In the genomic region with DNA sequence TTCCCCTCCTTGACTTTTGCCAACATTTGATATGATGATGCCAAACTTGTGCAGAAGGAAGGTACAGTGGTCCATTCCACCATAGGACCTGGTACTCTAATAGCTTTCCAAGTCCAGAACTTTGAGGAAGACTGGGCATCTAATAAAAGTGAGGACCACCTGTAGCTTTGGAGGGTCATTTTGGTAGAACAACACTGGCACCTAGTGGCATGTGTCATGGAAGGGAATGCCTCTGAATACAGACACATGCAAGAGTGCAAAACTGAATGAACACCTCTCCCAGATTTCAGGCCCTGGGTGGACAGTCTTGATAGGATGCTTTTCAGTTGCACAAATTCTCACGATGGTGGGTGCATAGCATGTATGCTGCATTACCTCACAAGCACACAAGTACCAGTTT, we compare ENCODE assay signal across 9 mouse cellular contexts.
DNase-seq lines count a peak whose midpoint lies in the region; ATAC-seq lines count a peak whose summit lies in the region.
"Had no signal": no experiment of that assay in that cellular context is flagged by ENCODE, and none has a peak within 500 bp of the region (broad histone marks: within the 10 kb centered on the region; RNA-seq: fewer than 3 reads in every experiment).

No protein-coding gene starts in this region.

- no peak overlapping the region for H3K4me3 ChIP-seq in heart, embryonic 12.5 days
- H3K4me3 ChIP-seq in midbrain, embryonic 14.5 days (replicated peaks; ENCODE audit: low read depth, low read length) = no peak overlapping the region
- no peak overlapping the region for H3K4me3 ChIP-seq in midbrain, embryonic 11.5 days (ENCODE audit: low read depth, low read length)
- H3K4me3 ChIP-seq: megakaryocyte, embryonic 14.5 days had no signal

- no peak for ATAC-seq in heart, embryonic 12.5 days (ENCODE audit: insufficient number of reproducible peaks, low FRiP score)
- no peak for ATAC-seq in midbrain, embryonic 14.5 days (ENCODE audit: low FRiP score, low TSS enrichment)
- ATAC-seq in midbrain, embryonic 11.5 days (ENCODE audit: low FRiP score) = no peak

- peak; percentile 36 for DNase-seq in heart, adult 8-10 months (ENCODE audit: low spot score)
- peak; percentile 48 for DNase-seq in midbrain, embryonic 14.5 days
- no peak for DNase-seq in midbrain, embryonic 11.5 days (ENCODE audit: low spot score, missing footprints)
- peak; percentile 21 for DNase-seq in embryo, embryonic 11 days
- DNase-seq in mesoderm, embryonic 11.5 days (ENCODE audit: low read depth, low spot score) = peak; percentile 36
- no peak for DNase-seq in thymus, adult 18-20 months
- no peak for DNase-seq in yolk sac, embryonic 10.5 days (ENCODE audit: low spot score)

- H3K27me3 ChIP-seq in heart, embryonic 12.5 days (replicated peaks) = no peaks in the 10 kb centered on the region
- no peaks in the 10 kb centered on the region for H3K27me3 ChIP-seq in midbrain, embryonic 14.5 days (ENCODE audit: control insufficient read depth, insufficient read depth, low read length)
- H3K27me3 ChIP-seq in midbrain, embryonic 11.5 days (ENCODE audit: control insufficient read depth, insufficient read depth, low read length) = no peaks in the 10 kb centered on the region
- H3K27me3 ChIP-seq: megakaryocyte, embryonic 14.5 days had no signal

- H3K9ac ChIP-seq in heart, embryonic 12.5 days = no peak overlapping the region
- H3K9ac ChIP-seq in midbrain, embryonic 14.5 days (replicated peaks; ENCODE audit: low read length) = no peak overlapping the region
- no peak overlapping the region for H3K9ac ChIP-seq in midbrain, embryonic 11.5 days (ENCODE audit: low read length)

- H3K27ac ChIP-seq in heart, embryonic 12.5 days (ENCODE audit: poor library complexity, severe bottlenecking) = no peak overlapping the region
- H3K27ac ChIP-seq in midbrain, embryonic 14.5 days (replicated peaks; ENCODE audit: low read depth, low read length) = no peak overlapping the region
- no peak overlapping the region for H3K27ac ChIP-seq in midbrain, embryonic 11.5 days (ENCODE audit: low read depth, low read length)

- 59% methylated on average over 1 of the region's 1 CpGs for WGBS in heart, embryonic 12.5 days
- WGBS in midbrain, embryonic 14.5 days = 76% methylated on average over 1 of the region's 1 CpGs
- 91% methylated on average over 1 of the region's 1 CpGs for WGBS in midbrain, embryonic 11.5 days

- H3K4me2 ChIP-seq in heart, embryonic 12.5 days = no peak overlapping the region
- H3K4me2 ChIP-seq in midbrain, embryonic 14.5 days (ENCODE audit: low read length) = no peak overlapping the region
- no peak overlapping the region for H3K4me2 ChIP-seq in midbrain, embryonic 11.5 days

- H3K36me3 ChIP-seq in heart, embryonic 12.5 days = no peaks in the 10 kb centered on the region
- H3K36me3 ChIP-seq in midbrain, embryonic 14.5 days (ENCODE audit: control insufficient read depth, insufficient read depth, low read length) = no peaks in the 10 kb centered on the region
- H3K36me3 ChIP-seq in midbrain, embryonic 11.5 days (ENCODE audit: control insufficient read depth, insufficient read depth, low read length) = no peaks in the 10 kb centered on the region

- H3K9me3 ChIP-seq in heart, embryonic 12.5 days (replicated peaks) = no peaks in the 10 kb centered on the region
- no peaks in the 10 kb centered on the region for H3K9me3 ChIP-seq in midbrain, embryonic 14.5 days (ENCODE audit: control insufficient read depth, low read length)
- H3K9me3 ChIP-seq in midbrain, embryonic 11.5 days (ENCODE audit: control insufficient read depth, low read length) = no peaks in the 10 kb centered on the region

- no peaks in the 10 kb centered on the region for H3K4me1 ChIP-seq in heart, embryonic 12.5 days (replicated peaks)
- no peaks in the 10 kb centered on the region for H3K4me1 ChIP-seq in midbrain, embryonic 14.5 days (ENCODE audit: control insufficient read depth, insufficient read depth, low read length)
- no peaks in the 10 kb centered on the region for H3K4me1 ChIP-seq in midbrain, embryonic 11.5 days (ENCODE audit: control insufficient read depth, insufficient read depth, low read length)
- H3K4me1 ChIP-seq: megakaryocyte, embryonic 14.5 days had no signal

Comparison
In these comparisons a context has a peak if more than half of its experiments do, and no peak if none do; other contexts are left out.
1. DNase-seq: peak in heart, adult 8-10 months (single experiment), midbrain, embryonic 14.5 days (single experiment), embryo, embryonic 11 days (single experiment) and mesoderm, embryonic 11.5 days (single experiment); none in midbrain, embryonic 11.5 days (single experiment), thymus, adult 18-20 months (0 of 2) and yolk sac, embryonic 10.5 days (single experiment).